Mouse (Mus musculus): ENCODE data around the gene Foxd3.

DNA sequence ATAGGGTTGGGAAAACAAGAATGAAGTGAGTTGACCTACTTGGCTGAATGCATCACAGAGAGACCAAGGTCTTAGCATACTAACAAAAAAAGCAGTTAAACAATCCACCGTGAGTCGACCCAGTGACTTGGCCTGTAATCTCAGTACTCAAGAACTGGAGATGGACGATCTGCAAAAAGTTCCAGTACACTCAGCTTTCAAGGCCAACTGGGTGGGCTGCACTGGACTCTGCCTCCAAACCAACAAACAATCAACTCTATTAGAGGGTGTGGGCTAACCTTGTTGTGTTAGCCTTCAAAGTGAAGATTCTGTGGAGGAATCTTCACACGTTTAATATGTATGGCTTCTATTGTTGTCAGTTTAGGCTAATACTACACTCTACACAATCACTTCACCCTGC, 20.1 kb upstream of the Foxd3 start:
- TF ChIP-seq CTCF (IDR thresholded peaks at IDR 0.05; ENCODE audit: low read depth) (no peak), EP300 (optimal IDR thresholded peaks at IDR 0.05) (no peak)

All from stomach, postnatal 0 days (tissue).